Mouse (Mus musculus): ENCODE measurements at regions not wholly inside any gene's neighbourhood (a gene's known extent, or its start where the extent isn't known, plus 50 kb on each side); places are given as distances from the start of the nearest gene placed in this dataset.

GRCm38 (mm10) chr5:128512606-128513005 lies 79.7 kb upstream of the Tmem132d start:
- Histone ChIP-seq H3K27ac (ENCODE audit: control insufficient read depth, insufficient read depth, low read length) (no peak overlapping the region), H3K36me3 (ENCODE audit: control insufficient read depth, insufficient read depth, low read length) (no peaks in the 10 kb centered on the region), H3K27me3 (ENCODE audit: control insufficient read depth, insufficient read depth, low read length) (no peaks in the 10 kb centered on the region), H3K4me3 (ENCODE audit: control insufficient read depth, insufficient read depth, low read length) (no peak overlapping the region), H3K4me1 (replicated peaks; ENCODE audit: control insufficient read depth, insufficient read depth, low read length) (no peaks in the 10 kb centered on the region)
- TF ChIP-seq CTCF (IDR thresholded peaks at IDR 0.05; ENCODE audit: borderline replicate concordance, control insufficient read depth, extremely low read depth, insufficient read depth, low read length, poor library complexity) (no peak), POLR2A (IDR thresholded peaks at IDR 0.05; ENCODE audit: control insufficient read depth, extremely low read depth, insufficient read depth, low read length, poor library complexity) (no peak)
- no peak for DNase-seq
- WGBS: 91% methylated on average over 9 of the region's 9 CpGs

- H3K27ac ChIP-seq (ENCODE audit: control insufficient read depth, insufficient read depth, low read length): no peak overlapping the region
- DNase-seq: no peak
- WGBS: 10% methylated on average over 4 of the region's 4 CpGs
- H3K27me3 ChIP-seq (ENCODE audit: control insufficient read depth, insufficient read depth, low read length): no peaks in the 10 kb centered on the region
- no peak overlapping the region for H3K4me3 ChIP-seq (ENCODE audit: control insufficient read depth, insufficient read depth, low read length)
- no peak for TF ChIP-seq CTCF (IDR thresholded peaks at IDR 0.05; ENCODE audit: borderline replicate concordance, control insufficient read depth, extremely low read depth, insufficient read depth, low read length, poor library complexity)
- TF ChIP-seq POLR2A (IDR thresholded peaks at IDR 0.05; ENCODE audit: control insufficient read depth, extremely low read depth, insufficient read depth, low read length, poor library complexity): no peak
- no peaks in the 10 kb centered on the region for H3K36me3 ChIP-seq (ENCODE audit: control insufficient read depth, insufficient read depth, low read length)
- no peaks in the 10 kb centered on the region for H3K4me1 ChIP-seq (replicated peaks; ENCODE audit: control insufficient read depth, insufficient read depth, low read length)
Observed at GRCm38 (mm10) chr5:128504502-128504901, 71.6 kb upstream of the Tmem132d start.

- DNase-seq: no peak
- 60% methylated on average over 9 of the region's 9 CpGs for WGBS
Observed at GRCm38 (mm10) chr5:128499488-128499887, 66.6 kb upstream of the Tmem132d start.

GRCm38 (mm10) chr5:128499033-128499432 lies 66.2 kb upstream of the Tmem132d start:
- no peaks in the 10 kb centered on the region for H3K4me1 ChIP-seq (replicated peaks; ENCODE audit: control insufficient read depth, insufficient read depth, low read length)
- H3K4me3 ChIP-seq (ENCODE audit: control insufficient read depth, insufficient read depth, low read length): no peak overlapping the region
- DNase-seq: no peak
- H3K27me3 ChIP-seq (ENCODE audit: control insufficient read depth, insufficient read depth, low read length): no peaks in the 10 kb centered on the region
- 71% methylated on average over 5 of the region's 5 CpGs for WGBS
- H3K27ac ChIP-seq (ENCODE audit: control insufficient read depth, insufficient read depth, low read length): no peak overlapping the region
- no peaks in the 10 kb centered on the region for H3K36me3 ChIP-seq (ENCODE audit: control insufficient read depth, insufficient read depth, low read length)
- no peak for TF ChIP-seq POLR2A (IDR thresholded peaks at IDR 0.05; ENCODE audit: control insufficient read depth, extremely low read depth, insufficient read depth, low read length, poor library complexity)
- TF ChIP-seq CTCF (IDR thresholded peaks at IDR 0.05; ENCODE audit: borderline replicate concordance, control insufficient read depth, extremely low read depth, insufficient read depth, low read length, poor library complexity): no peak

More at GRCm38 (mm10) chr5:128499488-128499887, 66.6 kb upstream of the Tmem132d start:
- no peak overlapping the region for H3K27ac ChIP-seq (ENCODE audit: control insufficient read depth, insufficient read depth, low read length)
- no peak overlapping the region for H3K4me3 ChIP-seq (ENCODE audit: control insufficient read depth, insufficient read depth, low read length)
- no peaks in the 10 kb centered on the region for H3K4me1 ChIP-seq (replicated peaks; ENCODE audit: control insufficient read depth, insufficient read depth, low read length)
- no peaks in the 10 kb centered on the region for H3K36me3 ChIP-seq (ENCODE audit: control insufficient read depth, insufficient read depth, low read length)
- H3K27me3 ChIP-seq (ENCODE audit: control insufficient read depth, insufficient read depth, low read length): no peaks in the 10 kb centered on the region
- TF ChIP-seq POLR2A (IDR thresholded peaks at IDR 0.05; ENCODE audit: control insufficient read depth, extremely low read depth, insufficient read depth, low read length, poor library complexity): no peak
- no peak for TF ChIP-seq CTCF (IDR thresholded peaks at IDR 0.05; ENCODE audit: borderline replicate concordance, control insufficient read depth, extremely low read depth, insufficient read depth, low read length, poor library complexity)

GRCm38 (mm10) chr5:128492541-128492940 lies 59.7 kb upstream of the Tmem132d start:
- Histone ChIP-seq H3K4me3 (ENCODE audit: control insufficient read depth, insufficient read depth, low read length) (no peak overlapping the region), H3K4me1 (replicated peaks; ENCODE audit: control insufficient read depth, insufficient read depth, low read length) (no peaks in the 10 kb centered on the region)

GRCm38 (mm10) chr5:128491155-128491554 lies 58.3 kb upstream of the Tmem132d start:
- Histone ChIP-seq H3K36me3 (ENCODE audit: control insufficient read depth, insufficient read depth, low read length) (no peaks in the 10 kb centered on the region), H3K27ac (ENCODE audit: control insufficient read depth, insufficient read depth, low read length) (no peak overlapping the region), H3K4me3 (ENCODE audit: control insufficient read depth, insufficient read depth, low read length) (no peak overlapping the region), H3K27me3 (ENCODE audit: control insufficient read depth, insufficient read depth, low read length) (no peaks in the 10 kb centered on the region), H3K4me1 (replicated peaks; ENCODE audit: control insufficient read depth, insufficient read depth, low read length) (no peaks in the 10 kb centered on the region)
- no peak for TF ChIP-seq POLR2A (IDR thresholded peaks at IDR 0.05; ENCODE audit: control insufficient read depth, extremely low read depth, insufficient read depth, low read length, poor library complexity)
- TF ChIP-seq CTCF (IDR thresholded peaks at IDR 0.05; ENCODE audit: borderline replicate concordance, control insufficient read depth, extremely low read depth, insufficient read depth, low read length, poor library complexity): no peak
- 48% methylated on average over 9 of the region's 9 CpGs for WGBS
- no peak for DNase-seq

More at GRCm38 (mm10) chr5:128492541-128492940, 59.7 kb upstream of the Tmem132d start:
- no peak for DNase-seq
- WGBS: 93% methylated on average over 5 of the region's 5 CpGs
- Histone ChIP-seq H3K27ac (ENCODE audit: control insufficient read depth, insufficient read depth, low read length) (no peak overlapping the region), H3K36me3 (ENCODE audit: control insufficient read depth, insufficient read depth, low read length) (no peaks in the 10 kb centered on the region), H3K27me3 (ENCODE audit: control insufficient read depth, insufficient read depth, low read length) (no peaks in the 10 kb centered on the region)
- TF ChIP-seq POLR2A (IDR thresholded peaks at IDR 0.05; ENCODE audit: control insufficient read depth, extremely low read depth, insufficient read depth, low read length, poor library complexity) (no peak), CTCF (IDR thresholded peaks at IDR 0.05; ENCODE audit: borderline replicate concordance, control insufficient read depth, extremely low read depth, insufficient read depth, low read length, poor library complexity) (no peak)
